Mouse (Mus musculus) spleen, postnatal 4 days (tissue): ENCODE data around the gene Nktr.

Experiments used
- DNase-seq, 2 experiments: peaks; one replicate each; pipeline ENCODE4 v3.0.0; 2022; ENCODE audit warnings: low spot score in 2 of 2

The Nktr gene

GRCm38 (mm10) chr9:121761091-121761665, 42.2 kb downstream of the Nktr start:
- no peak for DNase-seq

- DNase-seq: no peak
Observed at GRCm38 (mm10) chr9:121761787-121762186, 42.8 kb downstream of the Nktr start.

GRCm38 (mm10) chr9:121762248-121762647, 43.3 kb downstream of the Nktr start:
- no peak for DNase-seq

- DNase-seq: no peak
Observed at GRCm38 (mm10) chr9:121762761-121763160, 43.8 kb downstream of the Nktr start.

GRCm38 (mm10) chr9:121763716-121764115, 44.7 kb downstream of the Nktr start:
- DNase-seq: no peak

GRCm38 (mm10) chr9:121765166-121765855, 46.3 kb downstream of the Nktr start:
- DNase-seq: no peak

- DNase-seq: no peak
Observed at GRCm38 (mm10) chr9:121772412-121772811, 53.4 kb downstream of the Nktr start.

GRCm38 (mm10) chr9:121775951-121776350, 57.0 kb downstream of the Nktr start:
- DNase-seq: no peak

GRCm38 (mm10) chr9:121776511-121776910, 57.5 kb downstream of the Nktr start:
- no peak for DNase-seq

GRCm38 (mm10) chr9:121777484-121778065, 58.6 kb downstream of the Nktr start, which contains the start of gene Klhl40:
TSS of gene Klhl40 (plus strand) at chr9:121777607.
- DNase-seq: no peak

- no peak for DNase-seq
Observed at GRCm38 (mm10) chr9:121778066-121778624, 59.2 kb downstream of the Nktr start.

GRCm38 (mm10) chr9:121784801-121785200, 65.8 kb downstream of the Nktr start:
- no peak for DNase-seq

GRCm38 (mm10) chr9:121785261-121785660, 66.3 kb downstream of the Nktr start:
- DNase-seq: no peak

- no peak for DNase-seq
Observed at GRCm38 (mm10) chr9:121786359-121786758, 67.4 kb downstream of the Nktr start.

GRCm38 (mm10) chr9:121791206-121791605, 72.2 kb downstream of the Nktr start:
- peak in 1 of 2 experiments; percentile 73 for DNase-seq

GRCm38 (mm10) chr9:121791757-121792521, 73.0 kb downstream of the Nktr start, which contains the start of gene Hhatl:
TSS of gene Hhatl (minus strand) at chr9:121792507.
- DNase-seq: no peak

GRCm38 (mm10) chr9:121794972-121795539, 76.1 kb downstream of the Nktr start:
- no peak for DNase-seq

- DNase-seq: no peak
Observed at GRCm38 (mm10) chr9:121797722-121798121, 78.8 kb downstream of the Nktr start.

- no peak for DNase-seq
Observed at GRCm38 (mm10) chr9:121798887-121799520, 80.0 kb downstream of the Nktr start.

- DNase-seq: no peak
Observed at GRCm38 (mm10) chr9:121802747-121803146, 83.8 kb downstream of the Nktr start.
